Mouse (Mus musculus) ZHBTc4 (cell line): ENCODE results near the gene Ly6g.
A peak's percentile ranks its signal among the peaks of the same experiment; 100 is the strongest.
"Not testable (repeated sequence)": the region's sequence is repeated elsewhere in the genome, so short reads cannot be mapped to it uniquely, and the experiment has no call there.

ENCODE experiments used
- DNase-seq: peaks from one replicate; pipeline ENCODE4 v3.0.0-alpha.2; 2011; ENCODE audit warnings: low read depth, low spot score

Gene Ly6g

DNA sequence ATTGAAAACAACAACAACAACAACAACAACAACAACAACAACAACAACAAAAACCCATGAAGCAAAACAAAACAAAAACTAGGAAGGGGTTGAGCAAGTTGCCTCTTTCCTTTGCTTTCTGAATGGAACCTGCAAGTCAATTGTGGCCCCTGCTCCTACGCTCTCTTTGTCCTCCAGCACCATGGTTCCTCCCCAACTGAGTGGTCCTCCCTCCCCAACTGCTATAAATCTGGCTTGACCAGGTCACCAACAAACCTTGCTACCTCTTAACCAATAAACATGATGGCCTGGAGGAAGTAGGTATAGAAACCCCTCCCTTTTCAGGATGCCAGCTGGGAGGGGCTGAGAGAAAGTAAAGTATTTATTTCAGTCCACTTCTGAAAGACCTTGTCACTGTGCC, at the start of gene Ly6g:
Gene Ly6g, plus strand, starts transcription at position 301 of the 400 bp plus-strand sequence.
- no peak for DNase-seq

DNA sequence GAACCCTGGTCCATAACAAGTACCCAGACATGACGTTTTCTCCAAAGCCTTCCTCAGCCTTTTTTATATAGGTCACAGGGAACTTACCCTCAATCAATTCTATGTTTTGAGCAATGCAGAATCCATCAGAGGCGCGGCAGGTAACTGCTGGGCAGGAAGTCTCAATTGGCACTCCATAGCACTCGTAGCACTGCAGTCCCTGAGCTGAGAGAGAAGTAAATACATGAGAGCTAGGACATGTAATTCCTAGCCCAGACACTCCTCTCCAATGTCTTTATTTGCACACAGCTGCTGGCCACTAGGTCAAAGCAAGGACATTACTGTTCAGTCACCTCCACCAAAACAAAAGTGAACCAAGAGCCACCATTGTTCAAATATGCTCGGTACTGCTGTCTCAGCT, 44.6 kb upstream of the Ly6g start:
- DNase-seq, result peak; percentile 23

- DNase-seq, result not testable (repeated sequence)
Measured at GRCm38 (mm10) chr15:75111861-75112630, 43.0 kb upstream of the Ly6g start, which contains the start of gene Ly6c2. Gene Ly6c2 (minus strand): TSS chr15:75111970.

- no peak for DNase-seq
Measured at GRCm38 (mm10) chr15:75116525-75116924, 38.5 kb upstream of the Ly6g start.

DNA sequence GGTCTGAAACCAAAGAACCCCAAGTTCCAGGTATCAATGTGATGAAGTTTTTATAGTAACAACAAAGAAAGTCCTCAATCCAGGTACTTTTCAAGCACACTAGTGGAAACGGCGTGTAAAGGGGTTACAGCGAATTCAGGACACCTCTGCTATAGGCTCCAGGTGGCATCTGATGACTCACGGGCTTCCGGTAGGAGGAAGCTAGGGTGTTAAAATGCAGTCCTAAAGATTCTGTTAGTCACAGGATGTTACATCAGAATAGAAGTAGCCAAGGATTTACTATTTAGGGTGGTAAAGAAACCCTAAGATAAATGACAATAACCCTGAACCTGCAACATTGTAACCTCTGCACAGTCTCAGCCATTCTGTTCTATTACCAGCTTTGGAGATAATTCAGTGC, 37.6 kb upstream of the Ly6g start:
- not testable (repeated sequence) for DNase-seq

GRCm38 (mm10) chr15:75118742-75119141, 36.3 kb upstream of the Ly6g start:
- DNase-seq, result peak; percentile 78

DNA sequence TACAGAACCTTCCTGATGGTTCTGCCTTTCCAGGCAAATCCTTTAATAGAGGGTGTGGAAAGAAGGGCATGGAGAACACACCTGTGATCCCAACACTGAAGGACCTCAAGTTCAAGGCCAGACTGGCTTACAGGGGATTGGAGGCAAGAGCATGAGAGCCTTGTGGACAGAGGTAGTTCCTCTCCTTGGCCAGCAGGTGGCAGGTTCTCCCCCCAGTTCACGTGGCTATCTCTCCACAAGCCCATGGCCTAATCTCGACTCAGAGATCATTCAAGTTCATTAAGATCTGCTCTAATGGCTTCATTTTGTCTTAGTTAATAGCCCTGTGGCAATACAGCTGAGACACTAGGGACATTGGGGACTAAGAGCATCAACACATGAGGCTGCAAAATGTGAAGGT, 35.0 kb upstream of the Ly6g start:
- peak; percentile 79 for DNase-seq

GRCm38 (mm10) chr15:75132346-75132745, 22.7 kb upstream of the Ly6g start:
- not testable (repeated sequence) for DNase-seq

GRCm38 (mm10) chr15:75135090-75135783, 19.8 kb upstream of the Ly6g start:
- DNase-seq, result not testable (repeated sequence)

DNA sequence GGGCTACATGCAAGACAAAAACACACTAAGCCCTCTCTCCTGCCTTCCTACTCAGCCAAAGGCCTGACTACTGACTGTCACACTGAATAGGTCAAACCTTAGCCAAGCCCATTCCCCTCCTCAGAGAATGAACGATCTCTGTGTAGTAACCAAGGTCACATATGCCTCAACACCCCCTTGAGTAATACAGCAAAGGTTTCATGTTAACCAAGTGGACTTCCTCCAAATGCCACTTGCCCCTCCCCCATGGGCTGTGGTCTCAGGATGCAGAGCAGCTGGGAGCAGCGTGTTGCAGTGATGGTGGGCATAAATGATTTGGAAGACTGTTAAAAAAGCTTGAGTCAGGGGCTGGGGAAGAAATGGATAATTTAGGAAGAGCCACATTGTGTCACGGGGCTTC, 17.3 kb upstream of the Ly6g start:
- not testable (repeated sequence) for DNase-seq

DNA sequence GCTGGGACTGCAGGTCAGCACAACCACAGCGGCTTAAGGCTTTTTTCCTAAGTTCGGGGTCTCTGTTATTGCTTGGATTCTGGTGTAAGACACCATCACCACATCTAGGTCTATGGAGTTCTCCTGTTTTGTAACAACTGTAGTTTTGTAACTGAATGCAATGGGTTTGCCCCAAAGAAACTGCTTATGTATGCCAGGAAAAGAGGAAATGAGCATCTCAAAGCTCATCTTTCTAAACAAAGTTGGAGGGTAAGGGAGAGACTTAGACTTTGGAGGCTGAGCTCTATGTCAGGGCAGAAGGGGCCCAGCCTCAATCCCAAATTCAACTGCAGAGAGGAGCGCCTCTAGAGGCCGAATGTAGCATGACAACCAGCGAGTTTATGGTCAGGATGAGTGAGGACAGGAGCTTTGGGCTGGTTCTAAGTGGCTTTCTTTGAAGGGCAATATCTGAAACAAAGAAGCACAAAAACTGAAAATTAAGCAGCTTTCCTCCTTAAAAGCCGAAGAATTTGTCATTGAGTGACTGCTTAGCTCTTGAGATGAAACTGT, 13.2 kb upstream of the Ly6g start:
- peak; percentile 75 for DNase-seq

DNA sequence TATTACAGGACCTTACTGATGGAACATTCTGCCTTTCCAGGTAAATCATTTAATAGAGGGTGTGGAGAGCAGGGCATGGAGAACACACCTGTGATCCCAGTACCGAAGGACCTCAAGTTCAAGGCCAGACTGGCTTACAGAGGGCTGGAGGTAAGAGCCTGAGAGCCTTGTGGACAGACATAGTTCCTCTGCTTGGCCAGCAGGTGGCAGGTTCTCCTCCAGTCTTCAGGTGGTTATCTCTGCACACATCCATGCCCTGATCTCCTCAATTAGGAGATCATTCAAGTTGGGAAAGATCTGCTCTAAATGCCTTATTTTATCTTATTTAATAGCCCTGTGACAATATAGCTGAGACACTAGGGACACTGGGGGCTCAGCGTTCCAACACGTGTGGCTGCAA, 11.3 kb upstream of the Ly6g start:
- DNase-seq, result peak; percentile 56

- no peak for DNase-seq
Measured at GRCm38 (mm10) chr15:75153087-75153486, 2.0 kb upstream of the Ly6g start.

DNA sequence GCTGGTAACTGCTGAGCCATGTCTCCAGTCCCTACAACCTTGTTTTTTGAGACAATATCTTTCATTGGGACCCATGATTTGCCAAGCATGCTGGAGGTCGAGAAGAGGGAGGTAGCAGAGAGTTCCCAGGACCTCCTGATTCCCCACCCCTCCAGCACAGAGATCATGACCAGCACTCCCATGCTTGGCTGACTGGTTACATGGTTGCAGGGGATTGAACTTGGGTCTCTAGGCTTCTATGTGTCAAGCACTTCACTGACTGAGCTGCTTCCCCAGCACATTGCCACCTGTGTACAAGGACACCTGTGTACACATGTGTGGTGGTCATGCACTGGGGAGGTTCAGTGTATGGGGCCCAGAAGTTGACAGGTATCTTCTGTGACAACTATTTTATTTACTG, 2.6 kb downstream of the Ly6g start:
- DNase-seq, result no peak

GRCm38 (mm10) chr15:75175506-75175905, 20.5 kb downstream of the Ly6g start:
- peak; percentile 75 for DNase-seq

DNA sequence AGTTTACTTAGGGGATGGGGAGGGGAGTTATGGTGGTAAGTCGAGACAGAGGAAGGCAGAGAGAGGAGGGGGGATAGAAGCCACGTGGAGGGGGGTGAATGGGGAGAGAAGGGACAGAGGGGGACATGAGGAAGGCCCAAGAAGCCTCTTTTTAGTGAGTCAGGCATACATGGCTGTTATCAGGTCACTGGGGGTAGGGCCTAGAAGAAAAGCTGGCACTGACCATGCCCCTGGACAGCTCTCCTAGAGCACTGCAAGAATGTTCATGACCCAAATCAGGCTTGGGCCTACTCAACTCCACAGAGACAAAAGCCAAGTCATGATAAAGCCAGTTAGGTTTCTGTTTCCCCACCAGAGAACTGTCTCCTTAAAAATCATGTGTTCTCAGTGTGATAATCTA, 31.3 kb downstream of the Ly6g start:
- no peak for DNase-seq

DNA sequence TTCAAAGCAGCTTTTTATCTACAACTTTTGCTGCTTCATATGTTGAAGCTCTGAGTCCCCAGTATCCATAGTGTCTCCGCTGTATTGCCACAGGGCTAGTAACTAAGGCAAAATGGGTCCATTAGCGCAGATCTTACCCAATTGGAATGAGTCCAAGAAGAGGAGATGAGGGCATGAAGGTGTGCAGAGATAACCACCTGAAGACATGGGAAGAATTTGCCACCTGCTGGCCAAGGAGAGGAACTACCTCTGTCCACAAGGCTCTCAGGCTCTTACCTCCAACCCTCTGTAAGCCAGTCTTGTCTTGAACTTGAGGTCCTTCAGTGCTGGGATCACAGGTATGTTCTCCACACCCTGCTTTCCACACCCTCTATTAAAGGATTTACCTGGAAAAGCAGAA, 34.1 kb downstream of the Ly6g start:
- DNase-seq, result peak; percentile 74

DNA sequence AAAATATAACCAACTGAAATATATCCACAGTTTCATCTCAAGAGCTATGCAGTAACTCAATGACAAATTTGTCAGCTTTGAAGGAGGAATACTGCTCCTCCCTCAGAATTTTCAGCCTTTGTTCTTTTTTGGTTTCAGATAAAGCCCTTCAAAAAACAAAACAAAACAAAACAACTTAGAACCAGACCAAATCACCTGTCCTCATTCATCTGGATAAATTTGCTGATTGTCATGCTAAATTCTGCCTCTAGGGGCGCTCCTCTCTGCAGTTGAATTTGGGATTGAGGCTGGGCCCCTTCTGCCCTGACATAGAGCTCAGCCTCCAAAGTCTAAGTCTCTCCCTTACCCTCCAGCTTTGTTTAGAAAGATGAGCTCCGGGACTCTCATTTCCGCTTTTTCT, 35.5 kb downstream of the Ly6g start:
- peak; percentile 8 for DNase-seq
